Mouse (Mus musculus): ENCODE results near the gene Akap13. TPM values are rescaled to one million over a fixed set of nuclear protein-coding genes. Genes with fewer than 3 reads are reported as not detected.

Gene Akap13
- polyA plus RNA-seq, 1 experiment from 2014 or later = 25.7 TPM

GRCm38 (mm10) chr7:75801621-75802358, 346.5 kb downstream of the Akap13 start:
- 86% methylated on average over 5 of the region's 5 CpGs for WGBS (ENCODE audit: insufficient replicate concordance)
- no peak overlapping the region for H3K4me3 ChIP-seq (ENCODE audit: low read depth, low read length)
- no peaks in the 10 kb centered on the region; the same call in 1 of the 2 replicates for H3K4me1 ChIP-seq (ENCODE audit: insufficient read depth)
- H3K4me2 ChIP-seq (ENCODE audit: low read depth, low read length) = no peak overlapping the region
- H3K9ac ChIP-seq (replicated peaks) = no peak overlapping the region
- no peak overlapping the region for H3K27ac ChIP-seq (ENCODE audit: low read depth)
- H3K9me3 ChIP-seq (ENCODE audit: low read length) = no peaks in the 10 kb centered on the region
- no peak for ATAC-seq
- TF ChIP-seq CTCF (IDR thresholded peaks at IDR 0.05; ENCODE audit: low read depth) (no peak), EP300 (IDR thresholded peaks at IDR 0.05; ENCODE audit: low read depth) (no peak)
- no peak for DNase-seq
- no peaks in the 10 kb centered on the region for H3K36me3 ChIP-seq (replicated peaks; ENCODE audit: insufficient read depth, low read length)
- H3K27me3 ChIP-seq (ENCODE audit: insufficient read depth, low read length) = no peaks in the 10 kb centered on the region

DNA sequence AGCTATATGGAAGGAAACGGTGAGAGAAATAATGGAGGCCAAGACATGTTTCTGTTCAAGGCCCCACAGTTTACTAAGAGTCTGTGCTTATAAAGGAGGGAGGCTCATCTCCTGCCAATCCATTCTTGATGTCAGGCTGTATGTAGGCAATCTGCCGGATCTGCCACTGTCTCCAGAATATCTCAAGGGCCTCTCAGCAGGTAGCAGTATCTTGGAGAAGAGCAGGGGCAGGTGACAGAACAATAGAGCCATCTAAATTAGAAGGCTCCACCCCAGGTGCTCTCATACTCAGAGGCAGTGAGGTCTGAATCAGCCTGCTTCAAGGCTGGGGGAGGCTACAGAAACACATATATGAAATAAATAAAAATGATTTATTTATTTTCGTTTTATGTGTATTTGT, 347.6 kb downstream of the Akap13 start:
- Histone ChIP-seq H3K4me1 (ENCODE audit: insufficient read depth) (no peaks in the 10 kb centered on the region), H3K27me3 (ENCODE audit: insufficient read depth, low read length) (no peaks in the 10 kb centered on the region), H3K9me3 (ENCODE audit: low read length) (no peaks in the 10 kb centered on the region), H3K4me2 (ENCODE audit: low read depth, low read length) (no peak overlapping the region), H3K36me3 (replicated peaks; ENCODE audit: insufficient read depth, low read length) (no peaks in the 10 kb centered on the region), H3K9ac (replicated peaks) (no peak overlapping the region), H3K4me3 (ENCODE audit: low read depth, low read length) (no peak overlapping the region), H3K27ac (ENCODE audit: low read depth) (no peak overlapping the region)
- DNase-seq (no peak), ATAC-seq (no peak)
- WGBS (ENCODE audit: insufficient replicate concordance) = 83% methylated on average over 3 of the region's 3 CpGs
- TF ChIP-seq CTCF (IDR thresholded peaks at IDR 0.05; ENCODE audit: low read depth) (no peak), EP300 (IDR thresholded peaks at IDR 0.05; ENCODE audit: low read depth) (no peak)

Small RNA genes within 50 kb of the gene (microRNA-seq; reads per million reads assigned to microRNA genes)
- gene Gm23251 = not detected

Other genes starting within 250 kb of the Akap13 start
- not detected in 2 replicates for gene Sv2b, start 146.3 kb upstream of the Akap13 start, polyA plus RNA-seq (2015; fragmentation: Nextera tagmentation; extraction: Ambion mirVana)